In genomic region chr1:168138669-168139068, GRCm38 (mm10) we compare ENCODE assay signal across 20 mouse cellular contexts.
A peak's percentile ranks its signal among the peaks of the same experiment; 100 is the strongest.
DNase-seq lines count a peak whose midpoint lies in the region; ATAC-seq and TF ChIP-seq lines count a peak whose summit lies in the region.
"Had no signal": no experiment of that assay in that cellular context is flagged by ENCODE, and none has a peak within 500 bp of the region (broad histone marks: within the 10 kb centered on the region; RNA-seq: fewer than 3 reads in every experiment).

No protein-coding gene starts in this region.

- no peak for TF ChIP-seq CTCF in kidney, postnatal 0 days (IDR thresholded peaks at IDR 0.05; ENCODE audit: low read depth)

- H3K36me3 ChIP-seq in hindbrain, embryonic 16.5 days (ENCODE audit: control insufficient read depth, insufficient read depth, low read length) = no peaks in the 10 kb centered on the region
- H3K36me3 ChIP-seq in hindbrain, embryonic 10.5 days = no peaks in the 10 kb centered on the region
- no peaks in the 10 kb centered on the region for H3K36me3 ChIP-seq in kidney, postnatal 0 days (ENCODE audit: insufficient read depth, low read length)
- H3K36me3 ChIP-seq in neural tube, embryonic 12.5 days = no peaks in the 10 kb centered on the region
- H3K36me3 ChIP-seq in neural tube, embryonic 15.5 days = no peaks in the 10 kb centered on the region
- H3K36me3 ChIP-seq: embryonic facial prominence, embryonic 15.5 days; forebrain, embryonic 10.5 days; heart, embryonic 12.5 days had no signal

- H3K4me1 ChIP-seq in hindbrain, embryonic 16.5 days (ENCODE audit: control insufficient read depth, insufficient read depth, low read depth, low read length) = no peaks in the 10 kb centered on the region
- H3K4me1 ChIP-seq in hindbrain, embryonic 10.5 days (replicated peaks) = peaks cover 2% of the 10 kb centered on the region; the same call in 1 of the 2 replicates
- H3K4me1 ChIP-seq in kidney, postnatal 0 days (replicated peaks; ENCODE audit: insufficient read depth, low read length) = no peaks in the 10 kb centered on the region; the same call in 1 of the 2 replicates
- peaks cover 10% of the 10 kb centered on the region; the same call in 1 of the 2 replicates for H3K4me1 ChIP-seq in neural tube, embryonic 12.5 days
- H3K4me1 ChIP-seq in neural tube, embryonic 15.5 days = peaks cover 9% of the 10 kb centered on the region; the same call in 1 of the 2 replicates
- H3K4me1 ChIP-seq: embryonic facial prominence, embryonic 15.5 days had no signal

- no peak overlapping the region for H3K4me3 ChIP-seq in hindbrain, embryonic 16.5 days (ENCODE audit: low read length)
- H3K4me3 ChIP-seq in hindbrain, embryonic 10.5 days = no peak overlapping the region
- no peak overlapping the region for H3K4me3 ChIP-seq in kidney, postnatal 0 days (replicated peaks; ENCODE audit: low read depth, low read length)
- H3K4me3 ChIP-seq in neural tube, embryonic 12.5 days = no peak overlapping the region
- no peak overlapping the region for H3K4me3 ChIP-seq in neural tube, embryonic 15.5 days (replicated peaks)
- H3K4me3 ChIP-seq: embryonic facial prominence, embryonic 15.5 days; erythroblast, embryonic 14.5 days; forebrain, embryonic 10.5 days; gastrocnemius, adult 2 months; heart, embryonic 12.5 days had no signal

- DNase-seq in hindbrain, embryonic 10.5 days (ENCODE audit: low spot score) = no peak
- no peak for DNase-seq in kidney, postnatal 0 days (ENCODE audit: low spot score)
- no peak for DNase-seq in kidney, postnatal 14 days
- DNase-seq: adrenal gland, postnatal 14 days; cerebellum, adult 18-20 months; cerebellum, adult 9-11 months; cerebellum, postnatal 36 days; gastrocnemius, adult 2 months; gastrocnemius, postnatal 25 days had no signal

- no peak overlapping the region for H3K4me2 ChIP-seq in hindbrain, embryonic 16.5 days (ENCODE audit: low read length)
- no peak overlapping the region for H3K4me2 ChIP-seq in kidney, postnatal 0 days (ENCODE audit: low read length)
- H3K4me2 ChIP-seq in neural tube, embryonic 12.5 days (replicated peaks) = no peak overlapping the region
- no peak overlapping the region for H3K4me2 ChIP-seq in neural tube, embryonic 15.5 days
- H3K4me2 ChIP-seq: embryonic facial prominence, embryonic 15.5 days; heart, embryonic 12.5 days had no signal

- WGBS in hindbrain, embryonic 16.5 days = 67% methylated on average over 4 of the region's 4 CpGs
- WGBS in hindbrain, embryonic 10.5 days = 91% methylated on average over 4 of the region's 4 CpGs
- WGBS in kidney, postnatal 0 days = 48% methylated on average over 4 of the region's 4 CpGs
- 67% methylated on average over 4 of the region's 4 CpGs for WGBS in neural tube, embryonic 12.5 days
- 57% methylated on average over 4 of the region's 4 CpGs for WGBS in neural tube, embryonic 15.5 days

- H3K27ac ChIP-seq in hindbrain, embryonic 16.5 days (ENCODE audit: low read depth, low read length) = no peak overlapping the region
- H3K27ac ChIP-seq in hindbrain, embryonic 10.5 days = no peak overlapping the region
- H3K27ac ChIP-seq in kidney, postnatal 0 days = no peak overlapping the region
- H3K27ac ChIP-seq in neural tube, embryonic 12.5 days = no peak overlapping the region
- no peak overlapping the region for H3K27ac ChIP-seq in neural tube, embryonic 15.5 days (replicated peaks)
- H3K27ac ChIP-seq: embryonic facial prominence, embryonic 15.5 days; forebrain, embryonic 10.5 days; gastrocnemius, adult 2 months had no signal

- no peaks in the 10 kb centered on the region for H3K9me3 ChIP-seq in hindbrain, embryonic 16.5 days (ENCODE audit: control insufficient read depth, low read length)
- H3K9me3 ChIP-seq in hindbrain, embryonic 10.5 days = no peaks in the 10 kb centered on the region
- no peaks in the 10 kb centered on the region for H3K9me3 ChIP-seq in kidney, postnatal 0 days (replicated peaks; ENCODE audit: low read length)
- no peaks in the 10 kb centered on the region for H3K9me3 ChIP-seq in neural tube, embryonic 12.5 days
- H3K9me3 ChIP-seq in neural tube, embryonic 15.5 days (replicated peaks) = no peaks in the 10 kb centered on the region
- H3K9me3 ChIP-seq: embryonic facial prominence, embryonic 15.5 days; forebrain, embryonic 10.5 days; heart, embryonic 12.5 days had no signal

- no peaks in the 10 kb centered on the region for H3K27me3 ChIP-seq in hindbrain, embryonic 16.5 days (replicated peaks; ENCODE audit: control insufficient read depth, insufficient read depth, low read length)
- no peaks in the 10 kb centered on the region for H3K27me3 ChIP-seq in hindbrain, embryonic 10.5 days (ENCODE audit: insufficient read depth, poor library complexity, severe bottlenecking)
- H3K27me3 ChIP-seq in kidney, postnatal 0 days (ENCODE audit: insufficient read depth, low read length) = no peaks in the 10 kb centered on the region
- no peaks in the 10 kb centered on the region for H3K27me3 ChIP-seq in neural tube, embryonic 12.5 days (replicated peaks)
- no peaks in the 10 kb centered on the region for H3K27me3 ChIP-seq in neural tube, embryonic 15.5 days (replicated peaks)
- H3K27me3 ChIP-seq: CH12.LX; embryonic facial prominence, embryonic 15.5 days; heart, embryonic 12.5 days; Patski had no signal

- H3K9ac ChIP-seq in hindbrain, embryonic 16.5 days (ENCODE audit: low read depth, low read length) = no peak overlapping the region
- H3K9ac ChIP-seq in kidney, postnatal 0 days (ENCODE audit: low read depth, low read length) = no peak overlapping the region
- no peak overlapping the region for H3K9ac ChIP-seq in neural tube, embryonic 12.5 days
- H3K9ac ChIP-seq in neural tube, embryonic 15.5 days (replicated peaks) = no peak overlapping the region
- H3K9ac ChIP-seq: embryonic facial prominence, embryonic 15.5 days; heart, embryonic 12.5 days had no signal

- ATAC-seq in hindbrain, embryonic 16.5 days = 0 out of 2 replicates have a peak, but pooled peaks have one; percentile 27
- ATAC-seq in kidney, postnatal 0 days (replicated peaks; ENCODE audit: low FRiP score, low read depth) = peak; percentile 49
- ATAC-seq in neural tube, embryonic 12.5 days (ENCODE audit: low FRiP score, low read depth) = peak; percentile 53
- no peak for ATAC-seq in neural tube, embryonic 15.5 days (ENCODE audit: low FRiP score)
- ATAC-seq: activated CD4-positive, CD25-positive, alpha-beta regulatory T cell, adult 4 months; forebrain, embryonic 14.5 days had no signal
